Mouse (Mus musculus) myocyte (in vitro differentiated cells): ENCODE results near the gene Acvrl1.

ENCODE experiments used
- CEBPB ChIP-seq: IDR thresholded peaks from 2 replicates; pipeline ENCODE4 v1.6.1; 2011; ENCODE audit warnings: mild to moderate bottlenecking, moderate library complexity; ENCODE audit not compliant: poor library complexity, insufficient read depth, severe bottlenecking
- E2F4 ChIP-seq: IDR thresholded peaks from one replicate; pipeline ENCODE4 v1.6.1; 2011; ENCODE audit warnings: mild to moderate bottlenecking, control low read depth, moderate library complexity; ENCODE audit not compliant: insufficient read depth
- MAX ChIP-seq: IDR thresholded peaks from one replicate; pipeline ENCODE4 v1.6.1; 2011; ENCODE audit warnings: low read depth, mild to moderate bottlenecking, control low read depth
- MYOD1 ChIP-seq, 3 experiments: IDR thresholded peaks; one replicate each; pipeline ENCODE4 v1.6.1; 2011; ENCODE audit warnings: control low read depth in 2 of 3, low read depth in 2 of 3, mild to moderate bottlenecking in 2 of 3, moderate library complexity in 1 of 3; ENCODE audit not compliant: insufficient read length in 2 of 3, control insufficient read depth in 1 of 3
- MYOG ChIP-seq, 3 experiments: IDR thresholded peaks; one replicate each; pipeline ENCODE4 v1.6.1; 2011; ENCODE audit warnings: control low read depth in 2 of 3, low read depth in 2 of 3, mild to moderate bottlenecking in 2 of 3; ENCODE audit not compliant: insufficient read length in 2 of 3, control insufficient read depth in 1 of 3, insufficient read depth in 1 of 3
- POLR2A ChIP-seq: IDR thresholded peaks from one replicate; pipeline ENCODE4 v1.6.1; 2011; ENCODE audit warnings: low read depth, mild to moderate bottlenecking, control low read depth, moderate library complexity; ENCODE audit not compliant: insufficient read length
- POLR2AphosphoS2 ChIP-seq: IDR thresholded peaks from one replicate; pipeline ENCODE4 v1.6.1; 2011; ENCODE audit warnings: low read depth, control low read depth; ENCODE audit not compliant: insufficient read length
- TCF12 ChIP-seq: IDR thresholded peaks from one replicate; pipeline ENCODE4 v1.6.1; 2011; ENCODE audit warnings: mild to moderate bottlenecking, control low read depth; ENCODE audit not compliant: poor library complexity, insufficient read depth, severe bottlenecking
- USF1 ChIP-seq: IDR thresholded peaks from one replicate; pipeline ENCODE4 v1.6.1; 2011; ENCODE audit warnings: low read depth, mild to moderate bottlenecking, control low read depth, moderate library complexity

DNA sequence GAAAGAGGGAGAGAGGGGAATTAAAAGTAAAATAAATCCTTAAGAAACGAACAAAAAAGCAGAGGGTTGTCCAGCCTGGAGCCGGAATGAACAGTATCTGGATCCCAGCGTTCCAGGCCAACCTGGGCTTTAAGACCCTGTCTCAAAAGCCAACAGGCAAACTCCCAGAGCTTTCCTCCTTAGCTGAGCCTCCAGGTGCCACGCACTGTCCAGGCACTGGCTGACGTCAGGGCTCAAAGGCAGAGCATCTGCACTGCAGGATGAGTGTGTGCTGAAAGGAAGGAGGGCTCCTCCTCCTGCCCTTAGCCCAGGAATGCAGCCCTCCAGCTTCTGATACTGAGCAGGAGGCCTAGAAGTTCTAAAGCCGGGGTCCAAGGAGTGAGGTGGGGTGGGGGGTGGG, 34.3 kb upstream of the Acvrl1 start:
- TF ChIP-seq POLR2A (no peak), CEBPB (no peak), TCF12 (no peak), MYOG (IDR thresholded peaks at IDR 0.05; ENCODE audit: control insufficient read depth in 1 of 3, insufficient read depth in 1 of 3, insufficient read length in 2 of 3, low read depth in 2 of 3) (no peak), MYOD1 (IDR thresholded peaks at IDR 0.05; ENCODE audit: control insufficient read depth in 1 of 3, insufficient read length in 2 of 3, low read depth in 2 of 3) (no peak), POLR2AphosphoS2 (no peak), E2F4 (no peak), USF1 (no peak), MAX (no peak)
